Mouse (Mus musculus) gastrocnemius, postnatal 36 days (tissue): ENCODE measurements around the gene Figla. TPM values are rescaled to one million over a fixed set of nuclear protein-coding genes. Genes with fewer than 3 reads are reported as not detected.

Experiments
- DNase-seq, 2 experiments: peaks; one replicate each; pipeline ENCODE4 v3.0.0; 2022
- intact Hi-C: fragments of 180-260 bp; cut with DNase I; formaldehyde crosslinking; loops from one replicate; pipeline ENCODE4 v1.15.1; 2025
- total RNA-seq, 2 experiments: library from RNA; stranded (reverse); gene quantifications; 2 replicates each; pipeline ENCODE4 v1.2.3; 2021

The Figla gene
- total RNA-seq, 2 experiments from 2014 or later = not detected

GRCm38 (mm10) chr6:86064318-86065016, 48.5 kb downstream of the Figla start:
- no peak for DNase-seq
- intact Hi-C loops = no loop called here

DNA sequence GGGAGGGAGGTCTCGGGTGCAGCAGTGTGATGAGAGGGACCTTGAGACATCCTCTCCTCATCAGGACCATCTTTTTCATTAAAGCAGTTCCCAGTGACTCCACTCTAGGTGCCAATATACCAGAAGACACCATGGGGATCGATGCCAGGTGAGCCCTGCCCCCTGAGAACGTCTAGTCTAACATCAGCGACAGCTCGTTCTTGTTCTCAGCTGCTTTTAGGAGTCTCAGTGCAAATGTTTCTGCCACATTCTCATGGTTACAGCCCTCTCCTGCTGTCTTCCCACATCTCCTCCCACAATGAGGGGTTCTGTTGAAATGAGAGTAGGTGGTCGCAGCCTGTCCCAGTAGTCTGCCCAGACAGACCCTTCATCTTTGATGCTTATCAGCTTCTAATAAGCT, 50.8 kb downstream of the Figla start:
- no peak for DNase-seq

DNA sequence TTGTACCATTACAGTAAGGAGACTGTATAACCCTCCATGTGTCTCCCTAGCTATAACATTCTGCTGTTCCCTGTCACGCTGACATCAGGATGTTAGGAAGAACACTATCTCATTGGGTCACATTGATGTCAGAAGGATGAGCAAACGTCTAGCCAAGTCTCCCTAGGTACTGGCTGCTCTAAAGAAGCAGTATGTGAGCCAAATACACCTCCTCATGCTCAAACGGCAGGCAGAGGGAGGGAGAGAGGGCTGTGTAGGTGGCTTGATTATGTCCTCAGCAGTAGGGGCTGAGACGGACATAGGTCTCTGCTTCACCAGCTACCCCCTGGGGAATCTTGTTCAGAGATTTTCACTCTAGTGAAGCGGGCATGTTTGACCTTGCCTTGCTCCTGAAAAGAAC, 51.2 kb downstream of the Figla start:
- intact Hi-C loops = no loop called here
- DNase-seq = no peak

More for the DNA sequence above, 50.8 kb downstream of the Figla start:
- intact Hi-C loops = no loop called here

- intact Hi-C loops = no loop called here
- DNase-seq = no peak
These were observed 53.0 kb downstream of the Figla start for GRCm38 (mm10) chr6:86069009-86069408.

DNA sequence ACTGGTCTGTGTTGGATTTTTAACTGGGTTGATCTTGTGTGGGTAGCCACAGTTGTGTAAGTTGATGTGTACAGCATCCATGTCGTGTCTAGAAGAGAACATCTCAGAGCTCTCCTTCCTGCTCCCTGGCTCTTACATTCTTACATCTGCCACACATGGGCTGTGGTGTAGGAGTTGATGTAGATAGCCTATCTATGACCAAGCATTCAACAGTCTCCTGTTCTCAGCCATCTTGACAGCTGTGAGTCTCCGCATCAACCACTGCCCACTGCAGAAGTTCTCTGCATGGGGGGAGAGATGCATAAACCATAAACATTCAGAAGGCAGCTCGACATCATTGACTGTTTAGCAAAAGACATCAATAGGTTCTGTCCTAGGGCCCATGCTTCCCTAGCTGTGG, 53.9 kb downstream of the Figla start:
- intact Hi-C loops = no loop called here
- no peak for DNase-seq

- intact Hi-C loops = no loop called here
- no peak for DNase-seq
These were observed 54.3 kb downstream of the Figla start for GRCm38 (mm10) chr6:86070277-86070676.

Other genes starting within 250 kb of the Figla start
- not detected for gene Nat8f6, start 195.2 kb upstream of the Figla start, total RNA-seq
- gene Nat8f5, start 195.2 kb upstream of the Figla start, total RNA-seq = not detected
- not detected for gene Nat8, start 184.1 kb upstream of the Figla start, total RNA-seq
- not detected for gene Nat8f2, start 147.0 kb upstream of the Figla start, total RNA-seq
- gene Nat8f4, start 111.3 kb upstream of the Figla start, total RNA-seq = under 1 TPM; 0.20 to 0.32 TPM
- gene Tprkb, start 104.3 kb upstream of the Figla start, total RNA-seq = 10 to 100 TPM; 15.0 to 17.7 TPM
- gene Nat8f1, start 100.5 kb upstream of the Figla start, total RNA-seq = 1 to 10 TPM; 1.2 to 2.1 TPM
- gene Dusp11, start 54.5 kb upstream of the Figla start, total RNA-seq = 10 to 100 TPM; 30.7 to 32.8 TPM
- under 1 TPM in 1 of 2 experiments, not detected in 1; 0.05 TPM for gene Add2, start 12.5 kb downstream of the Figla start, total RNA-seq
- gene Tgfa, start 179.1 kb downstream of the Figla start, total RNA-seq = under 1 TPM; 0.13 to 0.22 TPM